Mouse (Mus musculus) heart, embryonic 13.5 days (tissue): ENCODE measurements around the gene Eef2k. TPM values are rescaled to one million over a fixed set of nuclear protein-coding genes. Genes with fewer than 3 reads are reported as not detected.
A peak's percentile ranks its signal among the peaks of the same experiment; 100 is the strongest.

Source experiments
- ATAC-seq: fragments of 200-750 bp; cut with Nextera tagmentation; 2 replicates; pipeline ENCODE4 v1.8.0; 2017; ENCODE audit warnings: moderate TSS enrichment; ENCODE audit not compliant: insufficient number of reproducible peaks, low FRiP score, low TSS enrichment; ENCODE audit errors: extremely low read depth
- H3K27ac ChIP-seq: fragments of 300-500 bp; sonication (generic); replicated peaks from 2 replicates; pipeline ENCODE4 v1.5.1; 2015; ENCODE audit warnings: moderate library complexity, mild to moderate bottlenecking, inconsistent platforms
- H3K27me3 ChIP-seq: fragments of 300-500 bp; sonication (generic); replicated peaks from 2 replicates; pipeline ENCODE4 v1.6.1; 2015; ENCODE audit warnings: mild to moderate bottlenecking, inconsistent platforms
- H3K36me3 ChIP-seq: fragments of 300-500 bp; sonication (generic); 2 replicates; pipeline ENCODE4 v1.6.1; 2015; ENCODE audit warnings: mild to moderate bottlenecking, inconsistent platforms
- H3K4me1 ChIP-seq: fragments of 300-500 bp; sonication (generic); 2 replicates; pipeline ENCODE4 v1.6.1; 2015; ENCODE audit warnings: inconsistent platforms
- H3K4me2 ChIP-seq: fragments of 300-500 bp; sonication (generic); 2 replicates; pipeline ENCODE4 v1.6.1; 2015; ENCODE audit warnings: inconsistent platforms, mild to moderate bottlenecking, moderate library complexity
- H3K4me3 ChIP-seq: fragments of 300-500 bp; sonication (generic); 2 replicates; pipeline ENCODE4 v1.5.1; 2015; ENCODE audit warnings: moderate library complexity, mild to moderate bottlenecking, inconsistent platforms
- H3K9ac ChIP-seq: fragments of 300-500 bp; sonication (generic); 2 replicates; pipeline ENCODE4 v1.6.1; 2015; ENCODE audit warnings: inconsistent platforms, mild to moderate bottlenecking, moderate library complexity
- H3K9me3 ChIP-seq: fragments of 300-500 bp; sonication (generic); 2 replicates; pipeline ENCODE4 v1.6.1; 2016; ENCODE audit warnings: inconsistent platforms
- WGBS: fragments of 180-500 bp; shearing (Covaris S2); methylation state at CpG from one replicate; pipeline ENCODE4 v1.1.7; 2015; ENCODE audit warnings: mixed read lengths; 5-methylcytosine and 5-hydroxymethylcytosine counted together
- polyA plus RNA-seq: library from polyadenylated mRNA; unstranded; fragments of >200 nt; fragmentation: Nextera tagmentation; extraction: Ambion mirVana; gene quantifications from 2 replicates; pipeline ENCODE4 v1.2.1, GENCODE M21; 2015

The Eef2k gene
- polyA plus RNA-seq, 1 experiment from 2014 or later: 16.3 TPM

GRCm38 (mm10) chr7:120830431-120831381, 11.9 kb upstream of the Eef2k start:
- H3K4me1 ChIP-seq: peaks cover 21% of the 10 kb centered on the region
- WGBS: 2% methylated on average over 46 of the region's 46 CpGs
- peak; percentile 56 for ATAC-seq

GRCm38 (mm10) chr7:120834426-120834825, 8.2 kb upstream of the Eef2k start:
- peak overlapping the region; percentile 77 for H3K9ac ChIP-seq
- no peaks in the 10 kb centered on the region for H3K36me3 ChIP-seq
- H3K27ac ChIP-seq: peak overlapping the region; percentile 71; the same call in 1 of the 2 replicates
- ATAC-seq: no peak
- no peaks in the 10 kb centered on the region for H3K9me3 ChIP-seq
- H3K4me2 ChIP-seq: peak overlapping the region; percentile 76
- WGBS: 58% methylated on average over 6 of the region's 6 CpGs
- H3K27me3 ChIP-seq: peaks cover 12% of the 10 kb centered on the region; the same call in 1 of the 2 replicates
- H3K4me1 ChIP-seq: peaks cover 28% of the 10 kb centered on the region
- peak overlapping the region; percentile 66 for H3K4me3 ChIP-seq

More at GRCm38 (mm10) chr7:120830431-120831381, 11.9 kb upstream of the Eef2k start:
- Histone ChIP-seq H3K9ac (peak overlapping the region; percentile 82), H3K9me3 (no peaks in the 10 kb centered on the region), H3K4me3 (peak overlapping the region; percentile 70), H3K27me3 (peaks cover 21% of the 10 kb centered on the region; the same call in 1 of the 2 replicates), H3K36me3 (no peaks in the 10 kb centered on the region), H3K4me2 (peak overlapping the region; percentile 97), H3K27ac (peak overlapping the region; percentile 85)

GRCm38 (mm10) chr7:120834863-120835372, 7.7 kb upstream of the Eef2k start:
- peaks cover 25% of the 10 kb centered on the region for H3K4me1 ChIP-seq
- no peaks in the 10 kb centered on the region for H3K9me3 ChIP-seq
- H3K27me3 ChIP-seq: peaks cover 11% of the 10 kb centered on the region; the same call in 1 of the 2 replicates
- peak overlapping the region; percentile 66 for H3K4me3 ChIP-seq
- peak; percentile 73 for ATAC-seq
- peak overlapping the region; percentile 77 for H3K9ac ChIP-seq
- H3K4me2 ChIP-seq: peak overlapping the region; percentile 76
- no peaks in the 10 kb centered on the region for H3K36me3 ChIP-seq
- 18% methylated on average over 14 of the region's 14 CpGs for WGBS
- peak overlapping the region; percentile 71 for H3K27ac ChIP-seq

- H3K9me3 ChIP-seq: no peaks in the 10 kb centered on the region
- peaks cover 9% of the 10 kb centered on the region; the same call in 1 of the 2 replicates for H3K27me3 ChIP-seq
- peak overlapping the region; percentile 71 for H3K27ac ChIP-seq
- peak overlapping the region; percentile 82 for H3K9ac ChIP-seq
- H3K4me2 ChIP-seq: peak overlapping the region; percentile 76
- H3K4me1 ChIP-seq: peaks cover 18% of the 10 kb centered on the region
- ATAC-seq: peak; percentile 81
- no peaks in the 10 kb centered on the region for H3K36me3 ChIP-seq
- peak overlapping the region; percentile 66 for H3K4me3 ChIP-seq
- WGBS: 2% methylated on average over 41 of the region's 41 CpGs
These were observed 6.9 kb upstream of the Eef2k start for GRCm38 (mm10) chr7:120835449-120836359.

- Histone ChIP-seq H3K9ac (peak overlapping the region; percentile 82), H3K27ac (0 out of 2 replicates have a peak overlapping the region, but pooled peaks have one; percentile 10), H3K9me3 (no peaks in the 10 kb centered on the region), H3K36me3 (no peaks in the 10 kb centered on the region), H3K4me3 (peak overlapping the region; percentile 66), H3K27me3 (peaks cover 9% of the 10 kb centered on the region; the same call in 1 of the 2 replicates), H3K4me2 (peak overlapping the region; percentile 76), H3K4me1 (peaks cover 15% of the 10 kb centered on the region)
- no peak for ATAC-seq
- WGBS: 8% methylated on average over 12 of the region's 12 CpGs
These were observed 6.3 kb upstream of the Eef2k start for GRCm38 (mm10) chr7:120836361-120836760.

GRCm38 (mm10) chr7:120838436-120839160, 4.0 kb upstream of the Eef2k start:
- Histone ChIP-seq H3K9ac (no peak overlapping the region), H3K36me3 (no peaks in the 10 kb centered on the region), H3K4me2 (no peak overlapping the region), H3K4me3 (no peak overlapping the region), H3K27ac (no peak overlapping the region), H3K4me1 (peaks cover 14% of the 10 kb centered on the region), H3K27me3 (no peaks in the 10 kb centered on the region), H3K9me3 (no peaks in the 10 kb centered on the region)
- WGBS: 66% methylated on average over 5 of the region's 5 CpGs
- ATAC-seq: no peak

- Histone ChIP-seq H3K9me3 (no peaks in the 10 kb centered on the region), H3K36me3 (no peaks in the 10 kb centered on the region), H3K27me3 (peaks cover 3% of the 10 kb centered on the region; the same call in 1 of the 2 replicates), H3K9ac (no peak overlapping the region), H3K4me2 (no peak overlapping the region), H3K27ac (no peak overlapping the region), H3K4me1 (peaks cover 20% of the 10 kb centered on the region), H3K4me3 (no peak overlapping the region)
- WGBS: 71% methylated on average over 2 of the region's 2 CpGs
- no peak for ATAC-seq
These were observed 2.8 kb upstream of the Eef2k start for GRCm38 (mm10) chr7:120839786-120840185.

- Histone ChIP-seq H3K4me2 (peak overlapping the region; percentile 89), H3K4me1 (peaks cover 24% of the 10 kb centered on the region), H3K9me3 (no peaks in the 10 kb centered on the region), H3K9ac (peak overlapping the region; percentile 92), H3K4me3 (peak overlapping the region; percentile 90), H3K36me3 (peaks cover 5% of the 10 kb centered on the region; the same call in 1 of the 2 replicates), H3K27me3 (peaks cover 9% of the 10 kb centered on the region; the same call in 1 of the 2 replicates), H3K27ac (peak overlapping the region; percentile 95)
- ATAC-seq: peak; percentile 70
- under 1% methylated on average over 40 of the region's 40 CpGs for WGBS
These were observed 498 bp downstream of the Eef2k start for GRCm38 (mm10) chr7:120843037-120843621.

- no peak for ATAC-seq
These were observed 1.3 kb downstream of the Eef2k start for GRCm38 (mm10) chr7:120843852-120844435.

More at GRCm38 (mm10) chr7:120843852-120844435, 1.3 kb downstream of the Eef2k start:
- Histone ChIP-seq H3K4me2 (peak overlapping the region; percentile 89), H3K27ac (peak overlapping the region; percentile 95), H3K4me3 (peak overlapping the region; percentile 90), H3K9ac (peak overlapping the region; percentile 92), H3K4me1 (peaks cover 24% of the 10 kb centered on the region), H3K27me3 (peaks cover 9% of the 10 kb centered on the region; the same call in 1 of the 2 replicates), H3K36me3 (peaks cover 5% of the 10 kb centered on the region; the same call in 1 of the 2 replicates), H3K9me3 (no peaks in the 10 kb centered on the region)
- 6% methylated on average over 16 of the region's 16 CpGs for WGBS
